8 mouse cellular contexts compared by ENCODE assay signal in the genomic region with DNA sequence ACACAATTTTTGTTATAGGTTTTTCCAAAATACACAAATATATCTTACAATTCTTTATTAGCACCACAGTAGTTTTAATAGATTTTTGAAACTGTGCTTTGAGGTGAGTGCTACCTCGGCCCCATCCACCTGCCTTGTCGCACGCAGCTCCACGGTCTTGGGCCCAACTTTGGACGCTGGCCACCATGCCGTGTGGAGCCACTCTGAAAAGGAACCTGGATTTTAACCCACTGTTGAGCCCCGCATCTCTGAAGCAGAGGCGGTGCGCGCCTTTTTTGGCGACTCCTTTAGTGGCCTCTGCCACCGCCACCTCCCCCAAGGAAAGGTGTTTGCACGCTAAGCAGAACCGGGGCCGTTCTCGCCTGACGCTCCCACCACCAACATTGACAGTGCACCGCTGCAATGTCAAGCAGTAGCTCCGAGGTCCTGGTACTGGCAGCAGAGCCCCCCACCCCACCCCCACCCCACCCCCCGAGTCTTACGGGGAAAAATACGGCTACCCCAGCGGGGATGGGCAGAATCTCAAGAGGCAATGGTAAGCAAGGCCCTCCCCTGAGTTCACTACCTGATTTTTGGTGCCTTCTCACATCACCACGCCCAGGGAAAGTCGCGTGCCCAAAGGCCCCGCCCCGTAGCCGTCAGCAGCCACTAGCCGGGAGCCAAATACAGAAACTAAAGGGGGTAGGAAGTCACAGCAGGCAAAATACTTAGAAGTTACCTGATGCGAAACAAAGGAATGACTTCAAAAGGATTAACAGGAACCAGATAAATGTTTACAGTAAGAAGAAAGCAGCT. TPM values are rescaled to one million over a fixed set of nuclear protein-coding genes. Genes with fewer than 3 reads are reported as not detected.
DNase-seq lines count a peak whose midpoint lies in the region; ATAC-seq lines count a peak whose summit lies in the region.

No protein-coding gene starts in this region.

- H3K9me3 ChIP-seq in kidney, embryonic 14.5 days (ENCODE audit: control insufficient read depth, low read length): no peaks in the 10 kb centered on the region
- no peaks in the 10 kb centered on the region for H3K9me3 ChIP-seq in embryonic facial prominence, embryonic 14.5 days (ENCODE audit: control insufficient read depth, low read length)
- H3K9me3 ChIP-seq in intestine, embryonic 14.5 days (ENCODE audit: control insufficient read depth, low read length): no peaks in the 10 kb centered on the region

- H3K36me3 ChIP-seq in kidney, embryonic 14.5 days (ENCODE audit: control insufficient read depth, insufficient read depth, low read length): no peaks in the 10 kb centered on the region
- no peaks in the 10 kb centered on the region for H3K36me3 ChIP-seq in embryonic facial prominence, embryonic 14.5 days (ENCODE audit: control insufficient read depth, insufficient read depth, low read length)
- no peaks in the 10 kb centered on the region for H3K36me3 ChIP-seq in intestine, embryonic 14.5 days (ENCODE audit: control insufficient read depth, insufficient read depth, low read length)

- peak overlapping the region; percentile 64 for H3K4me2 ChIP-seq in kidney, embryonic 14.5 days (replicated peaks; ENCODE audit: low read depth, low read length)
- peak overlapping the region; percentile 61 for H3K4me2 ChIP-seq in embryonic facial prominence, embryonic 14.5 days (ENCODE audit: low read depth, low read length)
- H3K4me2 ChIP-seq in intestine, embryonic 14.5 days (ENCODE audit: low read length): peak overlapping the region; percentile 71

- H3K4me3 ChIP-seq in kidney, embryonic 14.5 days (ENCODE audit: low read length): peak overlapping the region; percentile 36
- peak overlapping the region; percentile 31 for H3K4me3 ChIP-seq in embryonic facial prominence, embryonic 14.5 days (ENCODE audit: low read depth, low read length)
- peak overlapping the region; percentile 39 for H3K4me3 ChIP-seq in intestine, embryonic 14.5 days (ENCODE audit: low read depth, low read length)

- WGBS in kidney, embryonic 14.5 days: 13% methylated on average over 31 of the region's 31 CpGs
- 8% methylated on average over 31 of the region's 31 CpGs for WGBS in embryonic facial prominence, embryonic 14.5 days
- WGBS in intestine, embryonic 14.5 days: 10% methylated on average over 31 of the region's 31 CpGs

- peak; percentile 68 for ATAC-seq in kidney, embryonic 14.5 days (ENCODE audit: low FRiP score, low TSS enrichment)
- no peak for ATAC-seq in embryonic facial prominence, embryonic 14.5 days (ENCODE audit: low read depth)
- ATAC-seq in intestine, embryonic 14.5 days (replicated peaks; ENCODE audit: low FRiP score, low TSS enrichment, low read depth): peak; percentile 68; the same call in 1 of the 2 replicates

- no peak for DNase-seq in kidney, adult 11 months
- DNase-seq in embryonic facial prominence, embryonic 14.5 days (ENCODE audit: low spot score): peak; percentile 17
- peak; percentile 61 for DNase-seq in intestine, embryonic 14.5 days (ENCODE audit: low spot score)
- peak; percentile 25 for DNase-seq in lung, postnatal 10 days
- DNase-seq in retina, embryonic 14.5 days (ENCODE audit: low spot score): peak; percentile 26
- DNase-seq in gastrocnemius, adult 18-20 months (ENCODE audit: low spot score): no peak
- no peak for DNase-seq in testis, postnatal 14 days (ENCODE audit: low spot score)

- H3K27ac ChIP-seq in kidney, embryonic 14.5 days (ENCODE audit: low read depth, low read length): no peak overlapping the region
- no peak overlapping the region for H3K27ac ChIP-seq in embryonic facial prominence, embryonic 14.5 days (replicated peaks; ENCODE audit: low read depth, low read length)
- no peak overlapping the region for H3K27ac ChIP-seq in intestine, embryonic 14.5 days (ENCODE audit: low read depth)

- peak overlapping the region; percentile 42; the same call in 1 of the 2 replicates for H3K9ac ChIP-seq in kidney, embryonic 14.5 days (ENCODE audit: low read depth, low read length)
- H3K9ac ChIP-seq in embryonic facial prominence, embryonic 14.5 days (ENCODE audit: low read depth, low read length): peak overlapping the region; percentile 52
- H3K9ac ChIP-seq in intestine, embryonic 14.5 days (ENCODE audit: low read length): no peak overlapping the region

- H3K4me1 ChIP-seq in kidney, embryonic 14.5 days (ENCODE audit: control insufficient read depth, insufficient read depth, low read length): no peaks in the 10 kb centered on the region
- H3K4me1 ChIP-seq in embryonic facial prominence, embryonic 14.5 days (ENCODE audit: control insufficient read depth, insufficient read depth, low read length): no peaks in the 10 kb centered on the region
- H3K4me1 ChIP-seq in intestine, embryonic 14.5 days (replicated peaks; ENCODE audit: control insufficient read depth, insufficient read depth, low read length): no peaks in the 10 kb centered on the region

- H3K27me3 ChIP-seq in kidney, embryonic 14.5 days (ENCODE audit: control insufficient read depth, insufficient read depth, low read length): no peaks in the 10 kb centered on the region
- no peaks in the 10 kb centered on the region for H3K27me3 ChIP-seq in embryonic facial prominence, embryonic 14.5 days (replicated peaks; ENCODE audit: control insufficient read depth, insufficient read depth, low read length)
- H3K27me3 ChIP-seq in intestine, embryonic 14.5 days (replicated peaks; ENCODE audit: control insufficient read depth, insufficient read depth, low read length): no peaks in the 10 kb centered on the region

RNA-seq across cellular contexts. Expression of a gene that starts 13.4 kb away (rescaled TPM):
- 3.8 and 4.2 TPM in 2 replicates for polyA plus RNA-seq in kidney, embryonic 14.5 days (2014; fragmentation: Nextera tagmentation; extraction: Ambion mirVana)
- polyA plus RNA-seq in embryonic facial prominence, embryonic 14.5 days (2014; fragmentation: Nextera tagmentation; extraction: Ambion mirVana): 3.8 and 4.3 TPM in 2 replicates
- 3.1 and 3.4 TPM in 2 replicates for polyA plus RNA-seq in intestine, embryonic 14.5 days (2014; fragmentation: Nextera tagmentation; extraction: Ambion mirVana)
- total RNA-seq in gastrocnemius, adult 18-20 months (2021): 1 to 10 TPM in 1 of 2 experiments, under 1 TPM in 1; 0.66 to 1.1 TPM

RNA-seq across cellular contexts. Expression of a gene that starts 52.9 kb away (rescaled TPM):
- polyA plus RNA-seq in kidney, embryonic 14.5 days (2014; fragmentation: Nextera tagmentation; extraction: Ambion mirVana): 5.8 and 6.9 TPM in 2 replicates
- polyA plus RNA-seq in embryonic facial prominence, embryonic 14.5 days (2014; fragmentation: Nextera tagmentation; extraction: Ambion mirVana): 5.3 and 6.0 TPM in 2 replicates
- polyA plus RNA-seq in intestine, embryonic 14.5 days (2014; fragmentation: Nextera tagmentation; extraction: Ambion mirVana): 4.8 and 6.1 TPM in 2 replicates
- total RNA-seq in gastrocnemius, adult 18-20 months (2021): 1 to 10 TPM in 1 of 2 experiments, under 1 TPM in 1; 0.66 to 1.0 TPM

RNA-seq across cellular contexts. Expression of a gene that starts 58.5 kb away (rescaled TPM):
- polyA plus RNA-seq in kidney, embryonic 14.5 days (2014; fragmentation: Nextera tagmentation; extraction: Ambion mirVana): not detected in 2 replicates
- polyA plus RNA-seq in embryonic facial prominence, embryonic 14.5 days (2014; fragmentation: Nextera tagmentation; extraction: Ambion mirVana): not detected in 2 replicates
- polyA plus RNA-seq in intestine, embryonic 14.5 days (2014; fragmentation: Nextera tagmentation; extraction: Ambion mirVana): not detected in 2 replicates
- not detected for total RNA-seq in gastrocnemius, adult 18-20 months (2021)

Comparison
In these comparisons a context has a peak if more than half of its experiments do, and no peak if none do; other contexts are left out.
1. DNase-seq: peak in embryonic facial prominence, embryonic 14.5 days (single experiment), intestine, embryonic 14.5 days (single experiment), lung, postnatal 10 days (single experiment) and retina, embryonic 14.5 days (single experiment); none in kidney, adult 11 months (single experiment), gastrocnemius, adult 18-20 months (single experiment) and testis, postnatal 14 days (single experiment).
2. Peak in every context shown above with its lines, with median percentiles within 50 percentile points of each other: H3K4me2 ChIP-seq and H3K4me3 ChIP-seq.